Mouse (Mus musculus): ENCODE measurements around the gene Inha. TPM values are rescaled to one million over a fixed set of nuclear protein-coding genes. Genes with fewer than 3 reads are reported as not detected.
A peak's percentile ranks its signal among the peaks of the same experiment; 100 is the strongest.

Inha gene
- polyA plus RNA-seq, 1 experiment from 2014 or later, result 0.90 TPM

- Histone ChIP-seq H3K4me2 (ENCODE audit: low read depth, low read length) (no peak overlapping the region), H3K27me3 (ENCODE audit: control insufficient read depth, insufficient read depth, low read depth, low read length) (peaks cover 71% of the 10 kb centered on the region), H3K27ac (ENCODE audit: low read length) (no peak overlapping the region), H3K36me3 (ENCODE audit: control insufficient read depth, insufficient read depth) (no peaks in the 10 kb centered on the region), H3K9me3 (replicated peaks; ENCODE audit: control insufficient read depth, low read length) (no peaks in the 10 kb centered on the region), H3K9ac (ENCODE audit: low read depth, low read length) (no peak overlapping the region), H3K4me3 (ENCODE audit: low read depth, low read length) (no peak overlapping the region), H3K4me1 (ENCODE audit: control insufficient read depth, low read depth, low read length) (no peaks in the 10 kb centered on the region; the same call in 1 of the 2 replicates)
- WGBS (ENCODE audit: insufficient replicate concordance), result 5% methylated on average over 24 of the region's 24 CpGs
- no peak for ATAC-seq (ENCODE audit: low read depth)
These were observed 20.3 kb upstream of the Inha start for GRCm38 (mm10) chr1:75486561-75486960.

- Histone ChIP-seq H3K4me2 (ENCODE audit: low read depth, low read length) (peak overlapping the region; percentile 61), H3K4me1 (ENCODE audit: control insufficient read depth, low read depth, low read length) (no peaks in the 10 kb centered on the region; the same call in 1 of the 2 replicates), H3K27ac (ENCODE audit: low read length) (no peak overlapping the region), H3K27me3 (ENCODE audit: control insufficient read depth, insufficient read depth, low read depth, low read length) (peaks cover 66% of the 10 kb centered on the region), H3K9me3 (replicated peaks; ENCODE audit: control insufficient read depth, low read length) (no peaks in the 10 kb centered on the region), H3K36me3 (ENCODE audit: control insufficient read depth, insufficient read depth) (no peaks in the 10 kb centered on the region), H3K9ac (ENCODE audit: low read depth, low read length) (no peak overlapping the region), H3K4me3 (ENCODE audit: low read depth, low read length) (peak overlapping the region; percentile 55)
- no peak for ATAC-seq (ENCODE audit: low read depth)
- 4% methylated on average over 13 of the region's 13 CpGs for WGBS (ENCODE audit: insufficient replicate concordance)
These were observed 19.9 kb upstream of the Inha start for GRCm38 (mm10) chr1:75487040-75487404.

- Histone ChIP-seq H3K27ac (ENCODE audit: low read length) (no peak overlapping the region), H3K4me2 (ENCODE audit: low read depth, low read length) (peak overlapping the region; percentile 61), H3K9me3 (replicated peaks; ENCODE audit: control insufficient read depth, low read length) (no peaks in the 10 kb centered on the region), H3K4me1 (ENCODE audit: control insufficient read depth, low read depth, low read length) (no peaks in the 10 kb centered on the region; the same call in 1 of the 2 replicates), H3K27me3 (ENCODE audit: control insufficient read depth, insufficient read depth, low read depth, low read length) (peaks cover 60% of the 10 kb centered on the region), H3K9ac (ENCODE audit: low read depth, low read length) (no peak overlapping the region), H3K36me3 (ENCODE audit: control insufficient read depth, insufficient read depth) (no peaks in the 10 kb centered on the region), H3K4me3 (ENCODE audit: low read depth, low read length) (peak overlapping the region; percentile 55)
- WGBS (ENCODE audit: insufficient replicate concordance), result 2% methylated on average over 62 of the region's 62 CpGs
- peak; percentile 64 for ATAC-seq (ENCODE audit: low read depth)
These were observed 19.3 kb upstream of the Inha start for GRCm38 (mm10) chr1:75487405-75488161.

- H3K36me3 ChIP-seq (ENCODE audit: control insufficient read depth, insufficient read depth), result no peaks in the 10 kb centered on the region
- no peaks in the 10 kb centered on the region for H3K9me3 ChIP-seq (replicated peaks; ENCODE audit: control insufficient read depth, low read length)
- H3K27ac ChIP-seq (ENCODE audit: low read length), result no peak overlapping the region
- H3K4me1 ChIP-seq (ENCODE audit: control insufficient read depth, low read depth, low read length), result no peaks in the 10 kb centered on the region; the same call in 1 of the 2 replicates
- WGBS (ENCODE audit: insufficient replicate concordance), result 73% methylated on average over 34 of the region's 34 CpGs
- H3K4me2 ChIP-seq (ENCODE audit: low read depth, low read length), result no peak overlapping the region
- H3K9ac ChIP-seq (ENCODE audit: low read depth, low read length), result no peak overlapping the region
- no peak overlapping the region for H3K4me3 ChIP-seq (ENCODE audit: low read depth, low read length)
- ATAC-seq (ENCODE audit: low read depth), result no peak
- H3K27me3 ChIP-seq (ENCODE audit: control insufficient read depth, insufficient read depth, low read depth, low read length), result peaks cover 29% of the 10 kb centered on the region
These were observed 15.9 kb upstream of the Inha start for GRCm38 (mm10) chr1:75490785-75491551.

- Histone ChIP-seq H3K9ac (ENCODE audit: low read depth, low read length) (no peak overlapping the region), H3K9me3 (replicated peaks; ENCODE audit: control insufficient read depth, low read length) (no peaks in the 10 kb centered on the region), H3K36me3 (ENCODE audit: control insufficient read depth, insufficient read depth) (no peaks in the 10 kb centered on the region), H3K27me3 (ENCODE audit: control insufficient read depth, insufficient read depth, low read depth, low read length) (peaks cover 12% of the 10 kb centered on the region), H3K4me3 (ENCODE audit: low read depth, low read length) (no peak overlapping the region), H3K4me1 (ENCODE audit: control insufficient read depth, low read depth, low read length) (no peaks in the 10 kb centered on the region), H3K4me2 (ENCODE audit: low read depth, low read length) (no peak overlapping the region), H3K27ac (ENCODE audit: low read length) (no peak overlapping the region)
- no peak for ATAC-seq (ENCODE audit: low read depth)
- 48% methylated on average over 24 of the region's 24 CpGs for WGBS (ENCODE audit: insufficient replicate concordance)
These were observed 14.2 kb upstream of the Inha start for GRCm38 (mm10) chr1:75492579-75493170.

- Histone ChIP-seq H3K9me3 (replicated peaks; ENCODE audit: control insufficient read depth, low read length) (no peaks in the 10 kb centered on the region), H3K4me1 (ENCODE audit: control insufficient read depth, low read depth, low read length) (no peaks in the 10 kb centered on the region), H3K4me3 (ENCODE audit: low read depth, low read length) (no peak overlapping the region), H3K27ac (ENCODE audit: low read length) (no peak overlapping the region), H3K4me2 (ENCODE audit: low read depth, low read length) (no peak overlapping the region), H3K27me3 (ENCODE audit: control insufficient read depth, insufficient read depth, low read depth, low read length) (no peaks in the 10 kb centered on the region; the same call in 1 of the 2 replicates), H3K36me3 (ENCODE audit: control insufficient read depth, insufficient read depth) (no peaks in the 10 kb centered on the region), H3K9ac (ENCODE audit: low read depth, low read length) (no peak overlapping the region)
- 58% methylated on average over 12 of the region's 12 CpGs for WGBS (ENCODE audit: insufficient replicate concordance)
- no peak for ATAC-seq (ENCODE audit: low read depth)
These were observed 11.9 kb upstream of the Inha start for GRCm38 (mm10) chr1:75494878-75495548.

GRCm38 (mm10) chr1:75498897-75499296, 8.0 kb upstream of the Inha start:
- no peaks in the 10 kb centered on the region for H3K4me1 ChIP-seq (ENCODE audit: control insufficient read depth, low read depth, low read length)
- H3K9me3 ChIP-seq (replicated peaks; ENCODE audit: control insufficient read depth, low read length), result no peaks in the 10 kb centered on the region
- H3K4me3 ChIP-seq (ENCODE audit: low read depth, low read length), result no peak overlapping the region
- peaks cover 5% of the 10 kb centered on the region for H3K27me3 ChIP-seq (ENCODE audit: control insufficient read depth, insufficient read depth, low read depth, low read length)
- H3K36me3 ChIP-seq (ENCODE audit: control insufficient read depth, insufficient read depth), result no peaks in the 10 kb centered on the region
- ATAC-seq (ENCODE audit: low read depth), result no peak
- no peak overlapping the region for H3K9ac ChIP-seq (ENCODE audit: low read depth, low read length)
- WGBS (ENCODE audit: insufficient replicate concordance), result 54% methylated on average over 4 of the region's 4 CpGs
- no peak overlapping the region for H3K27ac ChIP-seq (ENCODE audit: low read length)
- H3K4me2 ChIP-seq (ENCODE audit: low read depth, low read length), result no peak overlapping the region

GRCm38 (mm10) chr1:75499441-75499840, 7.4 kb upstream of the Inha start:
- Histone ChIP-seq H3K36me3 (ENCODE audit: control insufficient read depth, insufficient read depth) (no peaks in the 10 kb centered on the region), H3K4me1 (ENCODE audit: control insufficient read depth, low read depth, low read length) (no peaks in the 10 kb centered on the region), H3K27ac (ENCODE audit: low read length) (no peak overlapping the region), H3K4me2 (ENCODE audit: low read depth, low read length) (no peak overlapping the region), H3K4me3 (ENCODE audit: low read depth, low read length) (no peak overlapping the region), H3K9me3 (replicated peaks; ENCODE audit: control insufficient read depth, low read length) (no peaks in the 10 kb centered on the region), H3K27me3 (ENCODE audit: control insufficient read depth, insufficient read depth, low read depth, low read length) (peaks cover 11% of the 10 kb centered on the region), H3K9ac (ENCODE audit: low read depth, low read length) (no peak overlapping the region)
- WGBS (ENCODE audit: insufficient replicate concordance), result 69% methylated on average over 7 of the region's 7 CpGs
- no peak for ATAC-seq (ENCODE audit: low read depth)
